Mouse (Mus musculus): ENCODE data around the gene Mrpl17.

GRCm38 (mm10) chr7:105764331-105764730, 46.6 kb downstream of the Mrpl17 start:
- TF ChIP-seq CTCF (IDR thresholded peaks at IDR 0.05; ENCODE audit: control insufficient read depth, insufficient read depth, low read length): no peak
- no peak for TF ChIP-seq POLR2A (IDR thresholded peaks at IDR 0.05; ENCODE audit: borderline replicate concordance, control insufficient read depth, low read depth, low read length)
